Mouse (Mus musculus) spleen, adult 12 weeks (tissue): ENCODE measurements around the gene Atp8a2.
"Not testable (repeated sequence)": the region's sequence is repeated elsewhere in the genome, so short reads cannot be mapped to it uniquely, and the experiment has no call there.

Source experiments
- DNase-seq: peaks from one replicate; pipeline ENCODE4 v3.0.0; 2022; ENCODE audit warnings: low spot score

Atp8a2 gene

DNA sequence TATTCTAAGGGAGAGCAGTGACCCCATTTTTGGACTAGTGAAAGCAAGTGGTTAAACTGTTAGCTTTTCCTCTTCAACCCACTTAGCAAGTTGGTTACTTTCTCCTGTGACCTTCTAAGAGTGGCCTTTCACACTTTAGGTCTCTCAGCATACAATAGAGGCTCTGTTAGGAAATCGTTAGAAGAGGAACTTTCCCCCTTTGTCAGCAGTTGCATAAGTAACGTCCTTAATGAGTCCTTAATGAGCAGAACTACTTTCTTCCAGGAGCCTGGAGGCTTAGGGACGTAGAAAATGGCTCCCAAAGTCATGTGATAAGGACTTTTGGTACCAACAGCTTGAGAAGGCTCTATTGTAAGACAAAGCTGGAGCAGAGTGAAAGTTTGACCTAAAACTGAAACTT lies 434.8 kb downstream of the Atp8a2 start:
- DNase-seq: no peak

GRCm38 (mm10) chr14:59759900-59760493 lies 437.0 kb downstream of the Atp8a2 start:
- DNase-seq: no peak

GRCm38 (mm10) chr14:59759196-59759839 lies 437.7 kb downstream of the Atp8a2 start:
- no peak for DNase-seq

- DNase-seq: no peak
Measured at GRCm38 (mm10) chr14:59752401-59752800, 444.6 kb downstream of the Atp8a2 start.

DNA sequence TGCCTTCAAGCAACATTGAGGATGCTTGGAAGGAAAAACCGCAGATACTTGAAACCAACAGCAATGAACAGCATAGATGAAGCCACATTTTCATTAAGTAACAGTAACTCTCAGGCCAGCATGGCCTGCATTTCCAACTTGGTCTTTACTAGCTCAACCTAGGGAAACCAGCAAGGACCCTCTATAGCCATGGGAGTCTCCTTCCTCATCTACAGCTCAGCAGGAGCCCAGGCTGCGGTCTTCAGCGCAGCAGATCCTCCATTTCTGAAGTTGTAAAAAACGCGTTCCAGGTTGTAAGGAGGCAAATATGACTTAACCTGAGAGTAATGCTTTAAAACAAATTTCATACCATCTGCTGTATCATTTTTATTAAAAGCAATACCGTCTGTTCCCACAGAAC lies 447.0 kb downstream of the Atp8a2 start:
- no peak for DNase-seq

- no peak for DNase-seq
Measured at GRCm38 (mm10) chr14:59745676-59746075, 451.3 kb downstream of the Atp8a2 start.

DNA sequence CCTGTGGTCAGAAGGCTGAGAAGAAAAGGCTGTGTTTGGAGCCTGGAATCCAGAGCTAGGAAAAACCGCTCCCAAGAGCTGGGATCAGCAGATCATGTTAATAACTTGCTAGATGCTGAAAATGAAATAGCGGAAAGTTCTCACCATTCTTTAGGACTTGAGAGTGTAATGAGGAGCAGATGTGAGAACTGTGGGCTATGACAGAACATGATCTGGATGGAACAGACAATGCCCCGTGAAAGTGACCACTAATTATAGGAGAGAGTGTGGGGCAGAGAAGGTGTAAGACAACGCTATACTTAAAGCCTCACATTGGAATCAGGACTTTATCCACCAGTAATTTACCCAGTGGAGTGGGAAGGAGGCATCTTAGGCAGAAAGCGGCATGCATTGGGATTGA lies 455.2 kb downstream of the Atp8a2 start:
- DNase-seq: no peak

DNA sequence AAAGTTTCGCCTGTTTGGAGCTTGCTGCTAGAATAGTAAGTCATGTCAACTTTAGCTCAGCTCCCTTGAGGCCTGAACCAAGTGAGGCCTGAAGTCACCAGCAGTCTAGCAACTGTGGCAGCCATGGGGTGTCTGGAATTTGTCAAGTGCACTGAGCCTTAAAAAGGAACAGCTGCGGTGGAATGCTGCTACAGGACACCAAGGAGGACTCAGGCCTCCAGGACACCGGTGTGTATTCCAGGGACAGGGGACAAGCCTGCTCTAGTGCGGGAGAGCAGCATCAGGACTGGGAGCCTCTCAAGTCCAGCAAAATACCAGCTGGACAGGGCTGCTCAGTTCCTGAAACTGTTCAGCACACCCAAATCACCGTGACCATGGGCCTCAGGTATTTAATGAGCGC lies 457.5 kb downstream of the Atp8a2 start:
- DNase-seq: no peak

- no peak for DNase-seq
Measured at GRCm38 (mm10) chr14:59737734-59738294, 459.2 kb downstream of the Atp8a2 start.

DNA sequence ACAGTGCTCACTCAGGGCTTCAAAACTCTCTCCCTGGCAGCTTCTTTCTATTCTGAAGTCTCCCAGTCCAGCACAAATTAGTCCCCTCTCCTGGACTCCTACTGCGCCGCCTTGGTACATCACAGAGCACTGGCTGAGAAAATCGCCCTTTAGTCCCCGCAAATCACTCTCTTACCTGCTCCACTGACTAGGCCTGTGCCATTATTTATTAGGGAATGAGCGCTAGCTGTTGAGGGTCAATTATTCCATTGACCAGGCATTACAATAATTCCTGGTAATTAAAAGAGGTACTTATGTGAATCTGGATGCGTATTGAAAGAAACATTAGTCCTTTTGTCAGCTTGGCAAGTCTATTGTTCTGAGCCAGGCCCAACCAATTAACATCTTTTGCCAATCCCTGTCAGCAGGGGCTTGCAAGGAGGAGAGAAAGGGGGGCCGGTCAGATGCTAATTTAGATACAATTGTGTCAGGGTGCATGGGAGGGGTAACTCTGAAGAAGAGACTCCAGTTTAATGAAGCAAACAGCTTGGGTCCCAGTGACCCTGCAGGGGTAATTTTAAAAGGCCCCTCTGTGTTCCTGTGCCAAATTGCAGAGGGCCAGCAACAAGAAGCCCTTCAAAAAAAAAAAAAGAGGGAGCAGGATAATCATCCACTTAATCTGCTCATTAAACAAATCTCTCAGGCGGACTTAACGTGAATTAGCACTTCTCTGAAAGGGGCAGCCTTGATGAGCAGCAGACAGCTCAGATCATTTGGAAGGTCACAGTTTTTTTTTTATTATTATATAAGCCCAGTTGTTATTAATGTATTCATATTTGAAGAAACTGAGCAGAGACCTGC lies 459.9 kb downstream of the Atp8a2 start:
- no peak for DNase-seq

DNA sequence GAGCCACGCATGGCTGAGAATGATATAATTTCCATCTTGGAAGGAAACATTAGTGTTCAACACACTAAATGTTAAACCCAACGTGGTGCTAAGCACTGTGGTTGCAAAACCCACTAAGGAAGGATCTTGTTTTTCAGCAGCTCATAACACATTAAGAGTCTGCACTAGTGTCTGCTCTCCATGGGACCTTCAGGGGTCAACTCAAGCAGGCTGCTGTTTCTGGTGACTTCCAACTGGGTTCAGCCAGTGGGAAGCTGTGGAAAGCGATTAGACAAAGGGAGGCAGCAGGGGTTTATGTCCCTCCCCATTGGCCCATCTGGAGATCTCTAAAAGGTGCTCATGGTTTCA lies 467.0 kb downstream of the Atp8a2 start:
- no peak for DNase-seq

- no peak for DNase-seq
Measured at GRCm38 (mm10) chr14:59729298-59730042, 467.5 kb downstream of the Atp8a2 start.

DNA sequence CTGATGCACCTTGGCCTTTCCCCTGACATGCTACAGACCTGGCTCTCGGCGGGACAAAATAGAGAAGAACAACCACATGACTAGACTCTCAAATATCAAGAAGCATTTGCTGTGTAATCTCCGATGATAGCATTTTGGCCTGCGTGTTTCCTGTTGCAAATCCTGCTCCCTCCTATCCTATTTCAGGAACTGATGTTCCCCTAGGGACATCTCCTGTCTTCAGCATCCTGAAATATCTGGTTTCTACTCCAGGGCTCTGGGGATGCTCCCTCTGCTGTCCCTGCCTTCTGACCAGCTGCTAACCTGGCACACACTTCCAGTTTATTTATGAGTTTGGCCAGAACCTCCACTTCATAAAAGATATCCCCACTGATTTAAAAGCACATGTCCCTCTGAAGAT lies 470.0 kb downstream of the Atp8a2 start:
- DNase-seq: no peak

DNA sequence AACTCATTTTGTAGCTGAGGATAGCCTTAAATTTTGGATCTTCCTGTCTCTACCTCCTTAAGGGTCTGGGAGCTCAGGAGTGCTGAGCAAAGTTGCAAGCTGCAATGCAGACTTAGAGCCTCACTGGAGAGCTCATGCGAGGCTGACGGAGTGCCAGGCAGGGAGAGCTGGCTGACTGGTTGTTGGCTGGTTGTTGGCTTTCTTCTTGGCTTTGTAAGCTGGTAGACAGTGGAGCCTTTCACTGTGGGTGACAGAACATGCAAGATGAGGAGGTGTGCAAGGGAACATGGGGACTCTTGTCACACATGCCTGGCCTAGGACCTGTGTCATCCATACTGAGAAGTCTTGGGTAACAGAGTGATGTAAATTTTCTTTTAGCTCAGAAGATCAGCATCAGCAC lies 473.8 kb downstream of the Atp8a2 start:
- no peak for DNase-seq

DNA sequence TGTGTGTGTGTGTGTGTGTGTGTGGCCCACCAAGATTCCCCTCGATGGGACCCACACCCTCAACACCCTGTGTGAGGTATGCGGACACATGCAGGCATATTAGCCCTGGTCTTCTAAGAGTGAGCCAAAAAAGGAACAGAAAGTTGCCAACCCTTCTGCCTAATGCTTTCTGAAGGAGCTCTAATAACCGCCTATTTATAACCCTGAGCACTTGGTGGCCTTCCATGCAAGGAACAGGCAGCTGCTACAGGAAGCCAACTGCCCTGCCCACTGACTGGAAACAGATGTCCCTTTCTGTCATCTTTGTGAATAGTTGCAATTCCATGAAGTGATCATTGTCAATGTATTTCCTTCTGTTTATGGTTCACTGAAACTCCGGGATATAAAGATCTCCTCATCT lies 475.0 kb downstream of the Atp8a2 start:
- DNase-seq: no peak

GRCm38 (mm10) chr14:59721356-59721755 lies 475.6 kb downstream of the Atp8a2 start:
- DNase-seq: no peak

DNA sequence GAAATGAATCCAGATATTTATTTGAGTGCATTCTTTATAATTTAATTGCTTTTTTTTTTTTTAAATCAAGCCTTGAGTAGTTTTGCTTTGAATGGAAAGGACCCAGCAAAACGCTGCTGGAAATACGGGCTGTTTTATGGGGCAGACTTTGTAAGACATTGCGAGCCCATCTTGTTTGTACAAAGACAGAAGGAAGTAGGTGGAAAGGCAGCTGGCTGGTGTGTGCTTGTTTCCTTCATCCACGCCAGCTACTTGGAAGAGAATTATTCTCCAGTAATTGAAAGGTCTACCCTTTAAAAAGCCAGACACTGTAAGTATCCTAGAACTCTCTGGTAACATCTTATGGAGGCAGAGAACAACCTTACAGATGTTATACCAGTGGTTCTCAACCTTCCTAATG lies 476.6 kb downstream of the Atp8a2 start:
- no peak for DNase-seq

- DNase-seq: not testable (repeated sequence)
Measured at GRCm38 (mm10) chr14:59716443-59717085, 480.4 kb downstream of the Atp8a2 start.

- DNase-seq: no peak
Measured at GRCm38 (mm10) chr14:59715695-59716442, 481.1 kb downstream of the Atp8a2 start.

DNA sequence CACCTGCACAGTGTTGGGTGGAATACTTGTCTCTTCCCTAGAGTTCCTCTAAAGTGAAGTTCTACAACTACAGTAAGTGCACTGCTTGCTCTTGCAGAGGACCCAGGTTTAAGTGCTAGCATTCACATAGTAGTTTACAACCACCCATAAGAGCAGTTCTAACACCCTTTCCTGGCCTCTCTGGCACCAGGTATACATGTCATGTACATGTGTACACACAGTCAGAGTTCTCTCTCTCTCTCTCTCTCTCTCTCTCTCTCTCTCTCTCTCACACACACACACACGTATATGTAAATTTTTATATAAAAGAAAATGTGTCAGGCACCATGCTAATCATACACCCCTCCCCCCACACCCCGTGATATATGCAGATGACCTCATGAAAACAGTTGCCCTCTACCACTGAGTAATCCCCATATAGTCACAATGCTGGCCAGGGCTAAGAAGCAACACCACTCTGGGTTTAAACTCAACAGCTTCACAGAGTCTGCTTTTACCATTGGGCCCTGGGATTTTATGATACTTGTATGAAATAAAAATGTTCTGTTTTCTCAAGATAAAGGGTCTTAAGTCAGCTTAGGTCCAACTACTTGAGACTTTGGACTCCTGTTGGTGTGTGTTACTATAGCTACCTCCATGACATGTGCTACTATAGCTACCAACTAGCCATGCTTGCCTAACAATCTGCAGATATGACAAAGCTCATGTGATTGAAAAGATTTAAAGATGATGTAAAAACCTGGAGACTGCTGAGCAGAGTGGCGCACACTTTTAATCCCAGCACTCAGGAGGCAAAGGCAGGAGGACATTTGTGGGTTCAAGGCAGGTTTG lies 487.3 kb downstream of the Atp8a2 start:
- DNase-seq: no peak
